Mouse (Mus musculus): ENCODE data around the gene D10Wsu102e. TPM values are rescaled to one million over a fixed set of nuclear protein-coding genes. Genes with fewer than 3 reads are reported as not detected.
"Not testable (repeated sequence)": the region's sequence is repeated elsewhere in the genome, so short reads cannot be mapped to it uniquely, and the experiment has no call there.

D10Wsu102e gene
- polyA plus RNA-seq, 1 experiment, result 0.09 TPM

DNA sequence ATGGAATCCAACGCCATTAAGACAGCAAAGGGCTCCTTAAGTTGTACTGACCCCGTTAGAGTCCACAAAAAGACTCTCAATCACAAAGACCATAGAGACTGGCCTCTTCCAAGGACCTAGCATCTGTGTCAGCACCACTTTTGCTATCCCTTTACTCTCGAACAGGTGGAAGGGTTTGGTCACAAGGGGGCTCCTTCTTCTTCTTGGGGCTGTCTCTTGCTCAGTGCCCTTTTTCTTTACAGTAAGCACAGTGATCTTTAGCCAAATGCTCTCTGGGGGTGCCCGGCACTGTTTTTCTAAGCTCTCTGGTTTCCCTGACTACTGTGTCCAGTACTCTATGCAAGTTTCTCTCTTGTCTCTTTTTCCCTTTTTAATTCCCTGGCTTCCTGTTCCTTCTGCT is 22.5 kb downstream of the D10Wsu102e start:
- Histone ChIP-seq H3K9me3 (peaks cover 36% of the 10 kb centered on the region), H3K4me1 (peaks cover 19% of the 10 kb centered on the region), H3K27me3 (replicated peaks) (no peaks in the 10 kb centered on the region), H3K4me3 (replicated peaks) (no peak overlapping the region), H3K36me3 (replicated peaks; ENCODE audit: low read length) (peaks cover 59% of the 10 kb centered on the region)
- no peak for TF ChIP-seq FLI1 (IDR thresholded peaks at IDR 0.05; ENCODE audit: low read length)
- no peak for TF ChIP-seq GATA1 (IDR thresholded peaks at IDR 0.05; ENCODE audit: borderline replicate concordance, low read length)

DNA sequence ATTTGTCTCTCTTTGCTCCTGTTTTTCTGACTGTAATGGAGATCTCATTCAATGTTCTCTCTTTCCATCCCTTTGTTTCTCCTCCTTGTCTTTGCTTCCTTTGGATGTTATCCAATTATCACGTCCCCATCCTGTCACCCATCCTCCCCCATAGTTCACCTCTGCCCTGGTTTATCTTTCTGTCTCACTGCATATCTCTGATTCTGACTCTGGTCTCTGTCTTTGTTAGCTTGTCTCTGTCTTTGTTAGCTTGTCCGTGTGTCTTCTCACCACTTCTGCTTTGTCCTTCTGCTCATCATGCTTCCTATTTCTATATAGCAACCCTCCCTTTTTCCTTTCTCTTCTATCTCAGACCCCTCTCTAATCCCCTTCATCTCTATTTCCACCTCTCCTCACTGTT is 23.0 kb downstream of the D10Wsu102e start:
- Histone ChIP-seq H3K4me1 (peaks cover 18% of the 10 kb centered on the region), H3K36me3 (replicated peaks; ENCODE audit: low read length) (peaks cover 55% of the 10 kb centered on the region), H3K9me3 (peaks cover 36% of the 10 kb centered on the region), H3K4me3 (replicated peaks) (no peak overlapping the region), H3K27me3 (replicated peaks) (no peaks in the 10 kb centered on the region)
- TF ChIP-seq FLI1 (IDR thresholded peaks at IDR 0.05; ENCODE audit: low read length), result no peak
- no peak for TF ChIP-seq GATA1 (IDR thresholded peaks at IDR 0.05; ENCODE audit: borderline replicate concordance, low read length)

DNA sequence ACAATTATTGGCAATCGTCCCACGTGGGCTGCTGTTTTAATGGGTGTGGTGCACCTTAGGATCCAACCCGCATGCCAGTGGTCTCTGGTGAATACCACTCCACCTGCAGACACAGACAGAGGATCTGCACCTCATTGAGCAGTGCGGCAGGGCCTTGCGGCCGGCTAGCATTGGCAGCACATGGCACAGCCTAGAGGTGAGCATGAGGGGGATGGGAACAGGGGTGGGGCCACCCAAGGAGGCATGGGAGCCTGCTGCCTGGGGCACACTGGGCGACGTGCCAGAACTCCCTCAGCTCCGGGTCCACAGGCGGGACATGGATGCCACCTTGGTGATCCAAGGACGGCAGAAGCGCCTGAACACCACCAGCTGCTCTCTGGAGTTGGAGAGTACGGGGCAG is 23.8 kb downstream of the D10Wsu102e start:
- peak overlapping the region; percentile 44 for H3K4me3 ChIP-seq (replicated peaks)
- peaks cover 35% of the 10 kb centered on the region for H3K9me3 ChIP-seq
- H3K27me3 ChIP-seq (replicated peaks), result no peaks in the 10 kb centered on the region
- TF ChIP-seq GATA1 (IDR thresholded peaks at IDR 0.05; ENCODE audit: borderline replicate concordance, low read length) (no peak), FLI1 (IDR thresholded peaks at IDR 0.05; ENCODE audit: low read length) (no peak)
- peaks cover 18% of the 10 kb centered on the region for H3K4me1 ChIP-seq
- peaks cover 46% of the 10 kb centered on the region for H3K36me3 ChIP-seq (replicated peaks; ENCODE audit: low read length)

DNA sequence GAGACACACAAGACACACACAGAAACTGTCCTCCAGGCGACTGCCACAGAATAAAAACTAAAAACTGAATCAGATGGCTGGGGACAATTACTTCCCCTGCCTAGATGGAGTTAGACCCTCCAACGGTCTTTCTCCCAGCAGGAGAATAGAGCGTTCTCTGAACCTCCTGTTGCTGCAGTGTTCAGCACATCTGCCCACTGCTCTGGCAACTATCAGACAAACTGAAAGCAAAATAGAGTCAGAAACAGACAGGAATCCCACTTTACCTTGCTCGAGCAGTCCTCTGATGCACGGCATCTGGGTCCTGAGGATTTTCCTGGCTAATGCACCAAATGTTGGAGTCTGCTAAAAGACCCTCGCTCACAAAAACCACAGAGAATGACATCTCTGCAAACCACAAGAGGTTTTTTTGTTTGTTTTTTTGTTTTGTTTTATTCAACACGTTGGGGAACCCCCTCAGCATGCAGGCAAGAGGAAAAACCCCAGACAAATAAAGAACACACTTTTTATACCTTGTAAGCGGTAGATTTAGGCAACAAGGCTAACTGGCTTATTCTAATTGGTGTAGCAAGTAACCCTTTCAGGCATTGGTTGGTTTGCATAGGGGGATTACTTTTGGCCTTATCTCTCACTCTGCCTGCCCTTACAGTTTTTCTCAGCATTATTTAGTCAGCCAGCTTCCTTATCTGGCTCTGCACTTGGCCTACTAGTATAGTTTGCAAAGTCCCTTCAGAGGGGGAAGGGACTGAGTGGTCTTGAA is 24.6 kb downstream of the D10Wsu102e start:
- peaks cover 27% of the 10 kb centered on the region for H3K9me3 ChIP-seq
- peaks cover 18% of the 10 kb centered on the region for H3K4me1 ChIP-seq
- H3K27me3 ChIP-seq (replicated peaks), result no peaks in the 10 kb centered on the region
- TF ChIP-seq GATA1 (IDR thresholded peaks at IDR 0.05; ENCODE audit: borderline replicate concordance, low read length) (no peak), FLI1 (IDR thresholded peaks at IDR 0.05; ENCODE audit: low read length) (no peak)
- H3K4me3 ChIP-seq (replicated peaks), result no peak overlapping the region
- H3K36me3 ChIP-seq (replicated peaks; ENCODE audit: low read length), result peaks cover 38% of the 10 kb centered on the region

DNA sequence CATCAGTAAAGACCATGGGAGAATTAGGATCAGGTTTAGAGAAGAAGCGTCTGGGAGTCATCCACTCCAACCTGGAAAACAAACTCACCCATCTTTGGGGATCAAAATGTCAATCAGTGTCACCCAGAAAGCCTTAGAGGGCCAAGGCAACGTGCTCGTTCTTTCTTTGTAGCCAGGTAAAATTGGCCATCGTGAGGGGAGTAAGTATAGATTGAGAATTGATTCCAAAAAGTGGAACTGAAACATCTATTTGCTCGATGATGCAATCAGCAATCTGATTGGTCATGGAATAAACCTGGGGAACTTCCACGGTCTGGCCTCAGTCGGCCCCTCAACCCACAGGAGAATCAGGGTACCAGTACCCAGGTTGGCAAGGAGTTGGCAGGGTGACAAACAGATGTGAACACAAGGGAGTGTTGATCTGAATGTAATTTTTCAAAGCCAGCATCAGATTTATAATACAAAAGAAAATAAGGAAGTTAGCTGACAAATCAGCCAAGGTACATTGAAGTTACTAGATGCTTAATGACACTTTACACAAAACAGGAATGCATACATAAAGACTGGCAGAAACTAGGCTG is 25.4 kb downstream of the D10Wsu102e start:
- peaks cover 30% of the 10 kb centered on the region for H3K36me3 ChIP-seq (replicated peaks; ENCODE audit: low read length)
- no peak overlapping the region for H3K4me3 ChIP-seq (replicated peaks)
- no peak for TF ChIP-seq FLI1 (IDR thresholded peaks at IDR 0.05; ENCODE audit: low read length)
- TF ChIP-seq GATA1 (IDR thresholded peaks at IDR 0.05; ENCODE audit: borderline replicate concordance, low read length), result no peak

DNA sequence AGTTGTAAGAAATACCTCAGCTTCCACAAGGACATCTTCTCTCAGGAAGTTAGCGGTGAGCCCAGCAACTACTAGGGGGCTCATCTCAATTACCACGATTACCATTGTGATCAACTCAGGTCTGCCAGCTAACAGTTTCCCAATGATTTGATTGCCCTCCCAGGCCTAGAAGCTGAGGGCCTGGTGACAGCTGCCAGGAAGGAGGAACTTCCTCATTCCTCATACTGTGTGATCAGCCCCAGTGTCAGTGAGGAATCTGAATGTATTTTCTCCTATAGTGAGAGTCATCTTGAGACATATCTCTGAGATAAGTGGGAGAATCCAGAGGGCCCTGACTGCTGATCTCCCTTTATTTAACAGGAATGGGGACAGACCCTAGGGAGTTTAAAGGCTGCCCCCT is 37.3 kb downstream of the D10Wsu102e start:
- H3K4me3 ChIP-seq (replicated peaks), result no peak overlapping the region
- TF ChIP-seq GATA1 (IDR thresholded peaks at IDR 0.05; ENCODE audit: borderline replicate concordance, low read length) (no peak), FLI1 (IDR thresholded peaks at IDR 0.05; ENCODE audit: low read length) (no peak)
- H3K4me1 ChIP-seq, result no peaks in the 10 kb centered on the region
- H3K9me3 ChIP-seq, result peaks cover 5% of the 10 kb centered on the region; the same call in 1 of the 2 replicates
- H3K27me3 ChIP-seq (replicated peaks), result no peaks in the 10 kb centered on the region
- H3K36me3 ChIP-seq (replicated peaks; ENCODE audit: low read length), result peaks cover 4% of the 10 kb centered on the region

More for the DNA sequence above, 25.4 kb downstream of the D10Wsu102e start:
- no peaks in the 10 kb centered on the region for H3K27me3 ChIP-seq (replicated peaks)
- peaks cover 19% of the 10 kb centered on the region for H3K9me3 ChIP-seq
- peaks cover 18% of the 10 kb centered on the region for H3K4me1 ChIP-seq

DNA sequence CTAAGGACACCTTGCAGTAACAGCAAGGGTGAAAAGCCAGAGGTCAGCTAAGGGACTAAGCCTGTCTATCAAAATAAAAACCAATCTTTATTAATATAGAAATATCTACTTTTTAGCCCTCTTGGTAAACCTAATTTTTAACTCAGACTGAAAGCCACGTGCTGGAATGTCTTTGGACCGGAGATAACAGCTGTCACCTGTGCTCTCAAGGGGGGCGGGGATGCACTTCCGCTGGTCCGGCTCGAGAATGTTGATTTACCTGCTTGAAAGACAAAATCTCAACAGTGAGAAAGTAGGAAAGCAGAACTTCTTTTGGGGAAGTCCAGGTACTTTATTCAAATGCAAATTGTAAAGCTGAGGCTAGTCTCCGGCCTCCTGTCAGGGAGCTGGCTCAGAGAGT is 40.9 kb downstream of the D10Wsu102e start:
- H3K9me3 ChIP-seq, result peaks cover 15% of the 10 kb centered on the region

DNA sequence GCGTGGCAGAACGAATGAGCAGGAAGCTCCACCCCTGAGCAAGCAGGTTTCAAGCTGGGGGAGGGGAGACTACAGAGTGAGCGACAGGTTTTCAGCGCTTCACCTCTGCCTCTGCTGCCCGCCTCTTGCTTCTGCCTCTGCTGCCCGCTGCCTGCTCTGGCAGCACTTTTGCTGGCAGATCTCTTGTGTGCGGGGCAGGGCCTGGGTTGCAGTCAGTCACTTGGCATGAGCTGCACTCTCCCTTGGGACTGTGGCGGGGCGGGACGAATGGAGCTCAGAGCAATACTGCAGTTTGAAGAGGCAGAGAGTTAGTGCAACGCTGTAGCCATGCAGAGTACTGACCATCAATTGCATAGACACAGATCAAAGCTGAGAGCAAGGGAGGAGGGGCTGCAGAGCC is 45.0 kb downstream of the D10Wsu102e start:
- H3K4me3 ChIP-seq (replicated peaks), result no peak overlapping the region
- no peak for TF ChIP-seq GATA1 (IDR thresholded peaks at IDR 0.05; ENCODE audit: borderline replicate concordance, low read length)
- TF ChIP-seq FLI1 (IDR thresholded peaks at IDR 0.05; ENCODE audit: low read length), result no peak
- no peaks in the 10 kb centered on the region for H3K4me1 ChIP-seq

More for the DNA sequence above, 40.9 kb downstream of the D10Wsu102e start:
- H3K36me3 ChIP-seq (replicated peaks; ENCODE audit: low read length); H3K4me1 ChIP-seq; H3K4me3 ChIP-seq (replicated peaks); H3K27me3 ChIP-seq (replicated peaks): not testable (repeated sequence)

DNA sequence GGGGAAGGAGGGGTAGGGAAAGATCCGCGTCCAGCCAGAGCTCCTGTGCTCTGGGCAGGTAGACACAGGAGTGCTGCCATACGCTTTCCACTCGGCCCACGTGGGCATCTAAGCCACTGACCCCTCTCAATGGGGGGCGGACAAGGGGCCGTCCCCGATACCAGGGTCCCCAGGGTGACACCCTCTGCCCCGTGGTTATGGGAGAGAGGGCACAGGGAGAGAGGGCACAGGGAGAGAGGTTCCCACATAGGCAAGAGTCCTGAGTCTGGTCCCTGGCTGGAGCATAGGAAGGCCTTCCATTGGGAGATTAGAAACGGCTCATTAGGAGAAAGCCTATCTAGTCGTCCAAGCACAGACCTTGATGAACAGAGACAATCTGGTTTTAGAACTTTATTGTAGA is 45.7 kb downstream of the D10Wsu102e start:
- TF ChIP-seq GATA1 (IDR thresholded peaks at IDR 0.05; ENCODE audit: borderline replicate concordance, low read length) (no peak), FLI1 (IDR thresholded peaks at IDR 0.05; ENCODE audit: low read length) (no peak)
- Histone ChIP-seq H3K9me3 (peaks cover 52% of the 10 kb centered on the region), H3K4me1 (no peaks in the 10 kb centered on the region), H3K4me3 (replicated peaks) (no peak overlapping the region), H3K27me3 (replicated peaks) (no peaks in the 10 kb centered on the region), H3K36me3 (replicated peaks; ENCODE audit: low read length) (peaks cover 21% of the 10 kb centered on the region)

More for the DNA sequence above, 45.0 kb downstream of the D10Wsu102e start:
- no peaks in the 10 kb centered on the region for H3K27me3 ChIP-seq (replicated peaks)
- H3K9me3 ChIP-seq, result peaks cover 45% of the 10 kb centered on the region
- H3K36me3 ChIP-seq (replicated peaks; ENCODE audit: low read length), result peaks cover 21% of the 10 kb centered on the region

DNA sequence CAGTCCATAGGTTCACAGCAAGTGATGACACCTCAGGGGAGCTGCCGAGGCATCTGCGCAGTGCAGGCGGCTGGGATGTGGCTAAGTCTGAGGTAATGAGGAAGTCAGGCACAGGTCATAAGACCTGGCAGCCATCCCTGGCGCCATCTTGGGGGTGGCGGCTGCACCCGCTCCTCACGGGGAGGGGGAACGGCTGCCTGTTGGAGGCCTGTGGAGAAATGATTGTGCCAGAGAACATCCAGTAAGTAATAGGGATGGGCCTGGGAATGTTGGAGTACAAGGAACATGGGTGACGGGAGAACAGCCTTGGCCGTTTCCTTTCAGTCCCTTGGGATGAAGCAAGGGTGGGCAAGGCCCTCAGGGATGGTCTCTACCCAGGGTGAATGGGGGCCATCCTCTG is 47.1 kb downstream of the D10Wsu102e start:
- H3K9me3 ChIP-seq, result peaks cover 66% of the 10 kb centered on the region
- H3K4me3 ChIP-seq (replicated peaks), result no peak overlapping the region
- no peaks in the 10 kb centered on the region for H3K27me3 ChIP-seq (replicated peaks)
- no peaks in the 10 kb centered on the region for H3K4me1 ChIP-seq
- peaks cover 22% of the 10 kb centered on the region for H3K36me3 ChIP-seq (replicated peaks; ENCODE audit: low read length)
- TF ChIP-seq GATA1 (IDR thresholded peaks at IDR 0.05; ENCODE audit: borderline replicate concordance, low read length), result no peak
- TF ChIP-seq FLI1 (IDR thresholded peaks at IDR 0.05; ENCODE audit: low read length), result no peak

DNA sequence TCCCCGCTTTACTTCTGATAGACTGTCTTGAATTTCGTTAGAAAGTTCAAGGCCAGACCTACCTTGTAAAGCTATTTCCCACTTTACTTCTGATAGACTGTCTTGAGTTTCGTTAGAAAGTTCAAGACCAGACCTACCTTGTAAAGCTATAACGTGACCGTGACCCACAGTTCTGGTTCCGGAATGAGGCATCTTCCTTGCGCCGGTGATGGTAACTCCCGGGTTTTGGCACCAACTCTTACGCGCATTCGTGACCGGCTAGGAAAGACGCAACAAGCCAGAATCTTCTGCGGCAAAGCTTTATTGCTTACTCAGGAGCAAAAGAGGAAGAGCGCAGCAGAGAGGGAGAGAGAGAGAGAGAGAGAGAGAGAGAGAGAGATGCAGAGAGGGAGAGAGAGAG is 58.4 kb downstream of the D10Wsu102e start:
- peaks cover 41% of the 10 kb centered on the region for H3K9me3 ChIP-seq
- not testable (repeated sequence) for H3K4me3 ChIP-seq (replicated peaks); H3K27me3 ChIP-seq (replicated peaks)

More for the DNA sequence above, 58.4 kb downstream of the D10Wsu102e start:
- not testable (repeated sequence) for H3K36me3 ChIP-seq (replicated peaks; ENCODE audit: low read length); H3K4me1 ChIP-seq
